Mouse (Mus musculus) midbrain, embryonic 11.5 days (tissue): Measurements from ENCODE around the gene Smim1. TPM values are rescaled to one million over a fixed set of nuclear protein-coding genes. Genes with fewer than 3 reads are reported as not detected.

Experiments
- ATAC-seq: fragments of 200-750 bp; cut with Nextera tagmentation; 2 replicates; pipeline ENCODE4 v1.8.0; 2017; ENCODE audit warnings: moderate TSS enrichment, moderate library complexity; ENCODE audit not compliant: low FRiP score
- DNase-seq: peaks from one replicate; pipeline ENCODE4 v3.0.0; 2015; ENCODE audit warnings: low spot score; ENCODE audit errors: missing footprints
- H3K27ac ChIP-seq: fragments of 300-500 bp; sonication (generic); 2 replicates; pipeline ENCODE4 v1.5.1; 2014; ENCODE audit warnings: low read depth, low read length
- H3K27me3 ChIP-seq: fragments of 300-500 bp; sonication (generic); 2 replicates; pipeline ENCODE4 v1.6.1; 2014; ENCODE audit warnings: mild to moderate bottlenecking, low read length, moderate library complexity, mixed read lengths; ENCODE audit not compliant: control insufficient read depth, insufficient read depth
- H3K36me3 ChIP-seq: fragments of 300-500 bp; sonication (generic); 2 replicates; pipeline ENCODE4 v1.6.1; 2014; ENCODE audit warnings: mild to moderate bottlenecking, low read length, moderate library complexity, mixed read lengths; ENCODE audit not compliant: control insufficient read depth, insufficient read depth
- H3K4me1 ChIP-seq: fragments of 300-500 bp; sonication (generic); 2 replicates; pipeline ENCODE4 v1.6.1; 2014; ENCODE audit warnings: low read length; ENCODE audit not compliant: control insufficient read depth, insufficient read depth
- H3K4me2 ChIP-seq: fragments of 300-500 bp; sonication (generic); 2 replicates; pipeline ENCODE4 v1.6.1; 2014; ENCODE audit warnings: mild to moderate bottlenecking, moderate library complexity
- H3K4me3 ChIP-seq: fragments of 300-500 bp; sonication (generic); 2 replicates; pipeline ENCODE4 v1.5.1; 2014; ENCODE audit warnings: low read depth, low read length
- H3K9ac ChIP-seq: fragments of 300-500 bp; sonication (generic); 2 replicates; pipeline ENCODE4 v1.6.1; 2014; ENCODE audit warnings: low read length
- H3K9me3 ChIP-seq: fragments of 300-500 bp; sonication (generic); 2 replicates; pipeline ENCODE4 v1.6.1; 2016; ENCODE audit warnings: low read length; ENCODE audit not compliant: control insufficient read depth
- WGBS: fragments of 180-500 bp; shearing (Covaris S2); extraction: QIAGEN DNeasy Blood & Tissue Kit; methylation state at CpG from one replicate; pipeline ENCODE4 v1.1.7; 2014; 5-methylcytosine and 5-hydroxymethylcytosine counted together
- polyA plus RNA-seq: library from polyadenylated mRNA; unstranded; fragments of >200 nt; fragmentation: Nextera tagmentation; extraction: Ambion mirVana; gene quantifications from 2 replicates; pipeline ENCODE4 v1.2.1, GENCODE M21; 2014

Smim1 gene
- polyA plus RNA-seq, 1 experiment from 2014 or later, result 10.9 TPM

DNA sequence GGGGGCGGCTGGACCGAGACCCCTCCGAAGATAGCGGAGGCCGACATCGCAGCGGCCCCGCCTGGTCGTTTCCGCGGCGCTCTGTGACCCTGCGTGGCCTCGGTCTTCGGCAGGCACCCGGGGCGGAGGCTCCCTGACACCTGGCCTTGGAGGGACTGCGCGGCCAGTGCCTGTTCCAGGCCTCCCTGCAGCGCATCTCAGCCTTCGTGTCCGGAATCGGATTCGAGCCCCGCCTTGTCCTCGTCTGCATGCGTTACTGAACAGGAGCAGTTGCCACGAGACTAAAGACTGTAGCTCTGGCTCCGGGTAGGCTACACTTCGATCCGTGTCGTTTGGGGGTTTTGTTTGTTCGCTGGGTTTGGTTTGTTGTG lies 50.8 kb downstream of the Smim1 start:
- H3K4me3 ChIP-seq, result peak overlapping the region; percentile 84
- H3K9ac ChIP-seq, result peak overlapping the region; percentile 89
- H3K9me3 ChIP-seq, result no peaks in the 10 kb centered on the region
- WGBS, result under 1% methylated on average over 26 of the region's 33 CpGs
- DNase-seq (no peak), ATAC-seq (peak; percentile 84)
- no peaks in the 10 kb centered on the region for H3K27me3 ChIP-seq
- peaks cover 11% of the 10 kb centered on the region for H3K4me1 ChIP-seq
- H3K36me3 ChIP-seq, result no peaks in the 10 kb centered on the region; the same call in 1 of the 2 replicates
- peak overlapping the region; percentile 97 for H3K4me2 ChIP-seq
- H3K27ac ChIP-seq, result peak overlapping the region; percentile 53; the same call in 1 of the 2 replicates

- H3K27me3 ChIP-seq, result no peaks in the 10 kb centered on the region
These were observed 51.4 kb downstream of the Smim1 start, which contains the start of the genes Dffb and Cep104 for GRCm38 (mm10) chr4:153974431-153975291. Gene Dffb, minus strand, starts transcription at chr4:153975126. Gene Cep104, plus strand, starts transcription at chr4:153975194.

More at GRCm38 (mm10) chr4:153974431-153975291, 51.4 kb downstream of the Smim1 start, which contains the start of the genes Dffb and Cep104:
- peak within 1 kb of the TSS; percentile 89 for H3K9ac ChIP-seq
- DNase-seq, result peak; percentile 99
- peak within 1 kb of the TSS; percentile 53; the same call in 1 of the 2 replicates for H3K27ac ChIP-seq
- H3K4me1 ChIP-seq, result peaks cover 11% of the 10 kb centered on the region
- 1% methylated on average over 68 of the region's 68 CpGs for WGBS
- H3K4me3 ChIP-seq, result peak within 1 kb of the TSS; percentile 84
- H3K9me3 ChIP-seq, result no peaks in the 10 kb centered on the region
- H3K36me3 ChIP-seq, result no peaks in the 10 kb centered on the region; the same call in 1 of the 2 replicates
- ATAC-seq, result peak; percentile 98
- H3K4me2 ChIP-seq, result peak within 1 kb of the TSS; percentile 97

Other genes with a start within 250 kb of the Smim1 start
- gene A430005L14Rik, start 69.0 kb downstream of the Smim1 start, polyA plus RNA-seq, result 124 and 128 TPM in 2 replicates
- gene Dffb, start 51.1 kb downstream of the Smim1 start, polyA plus RNA-seq, result 10.5 and 12.0 TPM in 2 replicates
- gene Cep104, start 51.0 kb downstream of the Smim1 start, polyA plus RNA-seq, result 18.7 and 19.0 TPM in 2 replicates
- 10.9 and 13.7 TPM in 2 replicates for gene Lrrc47, start 14.5 kb downstream of the Smim1 start, polyA plus RNA-seq
- not detected in 2 replicates for gene Ccdc27, start 16.4 kb upstream of the Smim1 start, polyA plus RNA-seq
- gene Trp73, start 114.0 kb upstream of the Smim1 start, polyA plus RNA-seq, result 0.15 and 0.51 TPM in 2 replicates
- 42.2 and 46.3 TPM in 2 replicates for gene Wrap73, start 116.1 kb upstream of the Smim1 start, polyA plus RNA-seq
- 140 and 144 TPM in 2 replicates for gene Tprgl, start 134.4 kb upstream of the Smim1 start, polyA plus RNA-seq
- 11.5 and 12.4 TPM in 2 replicates for gene Megf6, start 144.5 kb upstream of the Smim1 start, polyA plus RNA-seq